Mouse (Mus musculus) CH12.LX (cell line): ENCODE measurements around the gene C2cd4a.

Source experiments
- CTCF ChIP-seq, 2 experiments: IDR thresholded peaks in 1 of 2; conservative IDR thresholded peaks in 1 of 2; 2 replicates each; pipeline ENCODE4 v1.5.1; 2011 to 2012; ENCODE audit warnings: low read depth in 2 of 2, low read length in 2 of 2, improper control_type of control experiment in 1 of 2, inconsistent platforms in 1 of 2, mild to moderate bottlenecking in 1 of 2, moderate library complexity in 1 of 2
- E2F4 ChIP-seq: IDR thresholded peaks from 2 replicates; pipeline ENCODE4 v1.6.1; 2011; ENCODE audit warnings: low read depth, low read length, improper control_type of control experiment; ENCODE audit not compliant: insufficient replicate concordance
- NRF1 ChIP-seq: IDR thresholded peaks from 2 replicates; pipeline ENCODE4 v1.6.1; 2014; ENCODE audit warnings: low read depth, mild to moderate bottlenecking, inconsistent platforms, low read length, improper control_type of control experiment, moderate library complexity
- POLR2A ChIP-seq: IDR thresholded peaks from 2 replicates; pipeline ENCODE4 v1.6.1; 2011; ENCODE audit warnings: low read depth, mild to moderate bottlenecking, improper control_type of control experiment, low read length
- ZMIZ1 ChIP-seq: IDR thresholded peaks from 2 replicates; pipeline ENCODE4 v1.6.1; 2012; ENCODE audit warnings: low read depth, mild to moderate bottlenecking, inconsistent platforms, low read length, improper control_type of control experiment

DNA sequence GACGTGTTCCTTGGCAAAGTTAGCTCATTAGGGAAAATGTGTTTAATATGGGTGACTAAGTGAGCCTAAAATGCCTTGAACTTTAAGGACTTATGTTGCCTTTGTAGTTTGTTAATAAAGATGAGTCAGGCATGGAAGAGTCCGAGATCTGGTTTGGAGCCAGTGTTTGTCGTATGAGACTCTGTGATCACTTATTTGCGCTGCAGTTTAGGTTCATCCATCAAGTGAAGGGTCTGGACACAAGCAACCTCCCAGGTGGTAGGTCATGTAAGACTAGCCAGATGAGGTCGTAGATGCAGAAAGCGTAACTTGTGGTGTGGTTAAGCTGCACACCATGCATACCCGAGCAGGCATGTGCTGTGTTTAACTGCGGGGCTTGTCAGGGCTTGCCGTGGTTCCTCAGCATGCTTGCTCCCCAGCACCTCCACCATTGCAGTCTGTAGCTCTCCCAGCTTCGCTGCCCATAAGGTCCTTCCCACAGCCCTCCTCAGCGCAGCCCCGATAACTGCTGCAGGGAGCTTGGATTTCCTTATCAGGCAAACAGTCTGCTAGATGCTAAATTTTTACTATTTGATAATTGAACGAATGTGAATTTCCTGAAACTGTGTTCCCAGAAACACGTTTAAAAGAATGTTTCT, 45.1 kb upstream of the C2cd4a start:
- TF ChIP-seq E2F4 = no peak
- no peak for TF ChIP-seq ZMIZ1
- peak; percentile 46 for TF ChIP-seq POLR2A
- no peak for TF ChIP-seq NRF1
- no peak for TF ChIP-seq CTCF (conservative IDR thresholded peaks at IDR 0.05 in 1 of 2, IDR thresholded peaks at IDR 0.05 in 1 of 2; ENCODE audit: low read depth in 2 of 2, low read length in 2 of 2)
